Mouse (Mus musculus): Measurements from ENCODE around the gene Tctex1d2.
"Not testable (repeated sequence)": the region's sequence is repeated elsewhere in the genome, so short reads cannot be mapped to it uniquely, and the experiment has no call there.

Gene Tctex1d2

GRCm38 (mm10) chr16:32431926-32432325 is 12.4 kb downstream of the Tctex1d2 start:
- no peak for DNase-seq (ENCODE audit: low read depth)

- DNase-seq (ENCODE audit: low read depth): no peak
Observed at GRCm38 (mm10) chr16:32433138-32433537, 13.6 kb downstream of the Tctex1d2 start.

- no peak for DNase-seq (ENCODE audit: low read depth)
Observed at GRCm38 (mm10) chr16:32434066-32434465, 14.6 kb downstream of the Tctex1d2 start.

DNA sequence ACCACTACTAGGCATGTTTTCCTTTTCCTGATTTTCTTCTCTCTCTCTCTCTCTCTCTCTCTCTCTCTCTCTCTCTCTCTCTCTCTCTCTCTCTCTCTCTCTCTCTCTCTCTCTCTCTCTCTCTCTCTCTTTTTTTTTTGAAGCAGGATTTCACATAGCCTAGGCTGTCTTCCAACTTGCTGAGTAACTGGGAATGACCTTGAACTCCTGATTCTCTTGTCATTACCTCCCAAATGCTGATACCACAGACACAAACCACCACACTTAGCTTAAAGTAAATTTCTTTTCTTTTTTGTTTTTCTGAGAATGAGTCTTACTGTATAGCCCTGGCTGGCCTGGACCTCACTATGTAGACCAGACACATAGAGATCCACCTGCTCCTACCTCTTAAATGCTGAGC is 15.2 kb downstream of the Tctex1d2 start:
- no peak for DNase-seq (ENCODE audit: low read depth)

DNA sequence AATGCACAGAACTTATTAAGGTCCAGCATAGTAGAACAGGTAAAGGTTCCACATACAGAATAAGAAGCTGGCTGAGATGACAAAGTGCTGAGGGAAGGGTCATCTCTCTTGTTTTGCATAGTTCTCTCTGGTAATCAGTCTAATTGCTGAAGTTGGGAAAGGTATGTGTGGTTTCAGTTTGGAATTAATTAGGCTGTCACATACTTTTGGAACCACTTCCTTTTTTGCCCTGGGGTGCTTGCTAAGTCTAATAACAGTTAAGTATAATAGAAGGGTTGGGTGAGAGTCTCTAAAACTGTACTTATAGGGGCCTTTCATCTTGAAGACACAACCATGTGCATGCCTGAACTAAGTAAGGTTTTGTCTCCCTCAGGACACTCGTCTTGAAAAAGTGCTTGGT is 17.2 kb downstream of the Tctex1d2 start:
- no peak for DNase-seq (ENCODE audit: low read depth)

GRCm38 (mm10) chr16:32437266-32437665 is 17.8 kb downstream of the Tctex1d2 start:
- DNase-seq (ENCODE audit: low read depth): no peak

DNA sequence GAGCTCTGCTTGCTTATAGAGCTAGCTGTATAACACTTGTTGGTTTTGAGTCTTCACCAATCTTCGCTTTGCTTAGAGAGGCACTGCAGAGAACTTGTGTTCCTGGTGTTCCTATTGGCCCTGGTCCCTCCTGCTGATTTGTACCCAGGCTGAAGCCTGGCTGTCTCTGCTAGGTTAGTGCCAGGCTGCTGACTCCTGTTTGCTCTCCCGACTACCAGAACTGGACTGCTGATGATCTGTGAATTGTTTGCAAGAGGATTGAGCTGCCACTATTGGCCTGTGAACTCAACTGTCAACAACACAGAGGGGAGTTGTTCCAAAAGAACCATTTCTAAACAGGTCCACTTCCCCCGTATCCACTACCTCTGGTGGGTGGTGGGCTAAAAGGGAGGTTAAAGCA is 21.9 kb downstream of the Tctex1d2 start:
- no peak for DNase-seq (ENCODE audit: low read depth)

- not testable (repeated sequence) for DNase-seq (ENCODE audit: low read depth)
Observed at GRCm38 (mm10) chr16:32444615-32445014, 25.1 kb downstream of the Tctex1d2 start.

DNA sequence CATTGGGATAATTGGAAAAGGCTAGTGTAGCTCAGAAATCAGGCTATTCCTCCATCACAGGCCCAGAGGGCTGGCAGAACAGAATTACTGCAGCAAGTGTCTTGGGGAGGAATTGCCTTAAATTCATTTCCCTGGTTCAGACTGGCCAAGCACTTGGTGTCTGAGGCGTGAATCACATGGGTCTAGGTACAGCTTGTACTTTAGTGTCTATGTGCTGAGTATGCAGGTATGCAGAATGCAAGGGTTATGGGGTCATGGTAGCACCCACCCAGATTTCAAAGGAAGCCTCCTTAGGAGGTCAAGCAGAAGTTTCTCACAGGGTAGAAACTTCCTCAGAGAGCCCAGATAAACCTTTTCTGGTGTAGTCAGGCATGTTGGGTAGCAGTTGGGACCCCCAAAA is 26.1 kb downstream of the Tctex1d2 start:
- DNase-seq (ENCODE audit: low read depth): no peak

- no peak for DNase-seq (ENCODE audit: low read depth)
Observed at GRCm38 (mm10) chr16:32446563-32447138, 27.1 kb downstream of the Tctex1d2 start.

DNA sequence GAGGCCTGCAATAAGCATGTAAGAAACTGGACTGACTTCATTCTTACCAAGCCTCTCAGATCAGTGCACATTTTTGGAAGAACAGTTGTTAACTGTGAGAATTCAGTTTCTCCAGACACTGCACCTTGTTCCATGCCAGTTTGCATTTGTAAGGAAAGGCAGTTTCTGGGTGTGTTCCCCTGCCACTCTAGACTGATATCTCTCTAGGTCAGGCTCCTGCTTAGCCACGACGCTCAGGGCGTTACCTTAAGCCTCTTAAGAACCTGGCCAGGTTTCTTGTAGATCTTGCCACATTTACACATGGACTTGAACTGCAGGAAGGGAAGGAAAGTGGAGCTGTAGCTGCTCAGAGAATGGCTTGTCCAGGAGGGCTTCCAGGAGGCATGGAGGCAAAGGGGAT is 30.2 kb downstream of the Tctex1d2 start:
- DNase-seq (ENCODE audit: low read depth): no peak

- DNase-seq (ENCODE audit: low read depth): no peak
Observed at GRCm38 (mm10) chr16:32450133-32450532, 30.6 kb downstream of the Tctex1d2 start.

DNA sequence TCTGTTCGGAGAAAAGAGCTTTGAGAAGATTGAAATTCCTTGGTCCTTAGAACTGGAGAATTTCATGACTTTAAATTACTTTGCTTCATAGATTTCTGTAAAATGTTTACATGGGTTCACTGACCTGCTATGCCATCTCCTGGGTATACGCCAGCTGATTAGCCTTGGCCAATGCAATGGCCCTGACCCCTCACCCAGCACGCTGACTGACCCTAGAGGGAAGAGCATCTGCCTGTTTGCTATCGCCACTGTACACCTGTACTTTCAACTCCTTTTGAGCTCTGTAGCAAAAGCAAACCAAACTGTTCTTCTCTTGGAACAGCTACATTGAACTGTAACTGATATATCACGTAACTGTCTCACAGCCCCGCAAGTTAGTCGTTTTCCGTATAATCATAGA is 33.6 kb downstream of the Tctex1d2 start:
- DNase-seq (ENCODE audit: low read depth): no peak

DNA sequence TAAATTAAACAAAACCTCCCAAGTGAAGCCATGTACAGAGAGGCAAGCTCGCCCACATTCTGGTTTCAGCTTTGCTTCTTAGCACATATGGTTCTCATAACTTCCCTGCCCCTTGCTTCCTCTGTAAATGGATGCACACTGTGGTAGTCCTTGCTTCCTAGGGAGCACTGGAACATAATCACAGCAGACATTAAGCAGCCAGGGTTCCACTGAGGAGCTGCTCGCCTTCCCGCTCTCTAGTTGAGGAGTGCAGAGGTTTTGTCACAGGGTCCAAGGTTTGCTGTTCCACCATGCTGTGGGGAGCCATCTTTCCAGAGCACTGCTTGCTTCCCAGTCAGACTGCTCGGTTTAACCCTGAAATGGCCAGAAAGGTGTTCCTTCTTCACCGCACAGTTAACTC is 35.1 kb downstream of the Tctex1d2 start:
- no peak for DNase-seq (ENCODE audit: low read depth)

DNA sequence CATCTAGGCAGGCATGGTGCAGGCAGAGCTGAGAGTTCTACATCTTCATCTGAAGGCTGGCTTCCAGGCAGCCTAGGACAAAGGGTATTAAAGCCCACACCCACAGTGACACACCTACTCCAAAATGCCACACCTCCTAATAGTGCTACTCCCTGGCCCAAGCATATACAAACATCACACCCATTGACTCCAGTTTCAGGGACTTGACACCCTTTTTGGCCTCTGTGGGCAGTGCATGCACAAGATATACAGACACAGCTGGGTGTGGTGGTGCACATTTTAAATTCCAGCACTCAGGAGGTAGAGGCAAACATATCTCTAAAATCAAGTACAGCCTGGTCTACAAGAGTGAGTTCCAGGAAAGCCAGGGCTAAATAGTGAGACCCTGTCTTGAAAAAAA is 36.6 kb downstream of the Tctex1d2 start:
- no peak for DNase-seq (ENCODE audit: low read depth)

- no peak for DNase-seq (ENCODE audit: low read depth)
Observed at GRCm38 (mm10) chr16:32456761-32457160, 37.3 kb downstream of the Tctex1d2 start.

DNA sequence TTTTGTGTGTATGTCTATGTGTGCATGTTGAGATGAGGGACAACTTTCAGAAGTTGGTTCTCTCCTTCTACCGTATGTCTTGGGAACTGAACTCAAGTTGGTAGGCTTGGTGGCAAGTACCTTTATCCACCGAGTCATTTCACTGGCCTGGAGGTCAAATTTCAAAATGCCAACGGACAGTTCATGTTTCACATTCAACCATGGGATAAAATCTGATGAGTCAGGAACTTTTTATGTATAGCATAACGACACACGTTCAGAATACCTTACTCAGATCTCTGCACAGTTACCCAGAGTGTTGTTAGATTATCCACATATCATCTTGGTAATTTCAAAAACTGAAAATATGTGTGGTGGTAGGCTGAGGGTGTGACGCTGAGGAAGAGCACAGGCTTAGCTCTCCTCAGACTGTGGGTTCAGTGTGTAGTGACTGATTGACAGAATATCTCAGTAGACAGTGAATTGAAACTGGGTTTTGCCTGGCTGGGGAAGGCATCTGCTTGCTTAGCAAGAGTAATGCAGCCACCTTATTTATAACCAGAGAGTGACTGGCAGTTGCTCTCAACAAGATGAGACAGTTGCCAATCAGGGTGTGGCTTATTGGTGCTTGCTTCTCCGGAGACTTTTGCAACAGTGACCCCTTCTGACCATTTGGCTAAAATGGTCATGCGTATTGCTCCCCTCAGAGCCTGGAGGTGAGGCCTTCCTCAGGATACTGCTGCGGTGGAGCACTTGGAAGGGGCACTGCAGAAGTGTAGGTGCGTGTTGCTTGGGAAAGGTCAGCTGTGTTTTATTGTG is 38.3 kb downstream of the Tctex1d2 start:
- peak; percentile 35 for DNase-seq (ENCODE audit: low read depth)

DNA sequence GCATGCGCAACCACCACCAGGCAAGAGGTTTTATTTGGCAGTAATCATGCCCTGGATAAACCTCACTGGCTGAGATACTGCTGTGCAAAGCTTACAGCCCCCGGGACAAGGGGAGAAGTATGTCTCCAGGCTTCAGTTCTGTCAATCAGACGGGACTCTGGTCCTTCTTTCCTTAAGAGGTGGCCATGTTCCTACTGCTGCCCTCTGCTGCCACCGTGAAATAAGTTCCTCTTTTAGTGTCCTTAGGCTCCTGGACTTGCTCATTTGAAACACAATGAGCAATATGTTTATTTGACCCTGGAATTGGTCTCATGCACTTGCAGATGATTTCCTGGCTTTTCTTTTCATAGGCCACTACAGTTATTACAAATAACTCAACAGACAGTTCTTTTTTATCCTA is 41.0 kb downstream of the Tctex1d2 start:
- DNase-seq (ENCODE audit: low read depth): no peak

DNA sequence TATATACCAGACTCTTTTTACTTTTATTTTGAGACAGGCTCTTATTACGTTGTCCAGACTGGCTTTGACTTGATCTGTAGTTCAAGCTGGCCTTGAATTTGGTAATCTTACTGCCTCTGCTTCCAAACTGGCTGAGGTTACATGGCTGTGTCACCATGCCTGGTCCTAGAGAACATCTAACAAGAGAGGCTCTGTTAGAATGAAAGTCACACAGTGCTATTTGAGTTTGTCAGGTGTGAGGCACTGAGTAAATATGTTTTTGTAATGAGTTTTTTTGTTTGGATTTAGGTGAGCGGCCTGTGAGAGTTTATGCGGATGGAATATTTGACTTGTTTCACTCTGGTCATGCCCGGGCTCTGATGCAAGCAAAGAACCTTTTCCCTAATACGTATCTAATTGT is 42.2 kb downstream of the Tctex1d2 start:
- no peak for DNase-seq (ENCODE audit: low read depth)

DNA sequence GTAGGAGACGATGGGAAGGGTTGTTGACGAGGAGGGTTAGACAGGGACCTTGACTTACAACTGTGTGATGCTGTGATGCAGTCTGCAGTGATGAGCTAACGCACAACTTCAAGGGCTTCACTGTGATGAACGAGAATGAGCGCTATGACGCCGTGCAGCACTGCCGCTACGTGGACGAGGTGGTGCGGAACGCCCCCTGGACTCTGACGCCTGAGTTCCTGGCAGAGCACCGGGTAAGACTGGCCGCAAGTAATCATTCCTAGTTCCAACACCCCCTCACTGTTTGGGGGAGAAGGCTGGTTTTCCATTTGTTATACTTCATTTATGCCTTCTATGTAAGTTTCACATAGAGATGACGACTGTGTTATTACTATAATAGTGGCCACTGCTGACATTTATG is 43.4 kb downstream of the Tctex1d2 start:
- no peak for DNase-seq (ENCODE audit: low read depth)

- DNase-seq (ENCODE audit: low read depth): no peak
Observed at GRCm38 (mm10) chr16:32463426-32463825, 43.9 kb downstream of the Tctex1d2 start.

DNA sequence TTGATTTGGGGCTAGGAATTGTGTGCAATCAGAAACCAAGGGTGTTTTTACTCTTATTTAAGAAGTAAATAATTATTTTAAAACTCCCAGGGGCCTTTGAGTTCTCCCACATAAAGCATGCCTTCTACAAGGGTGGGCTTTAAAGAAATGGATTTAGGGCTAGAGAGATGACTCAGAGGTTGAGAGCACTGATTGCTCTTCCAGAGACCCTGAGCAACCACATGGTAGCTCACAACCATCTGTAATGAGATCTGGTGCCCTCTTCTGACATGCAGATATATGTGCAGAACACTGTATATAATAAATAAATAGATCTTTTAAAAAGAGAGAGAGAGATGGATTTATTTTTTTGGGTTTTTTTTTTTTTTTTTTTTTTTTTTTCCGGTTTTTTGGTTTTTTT is 45.4 kb downstream of the Tctex1d2 start:
- no peak for DNase-seq (ENCODE audit: low read depth)

DNA sequence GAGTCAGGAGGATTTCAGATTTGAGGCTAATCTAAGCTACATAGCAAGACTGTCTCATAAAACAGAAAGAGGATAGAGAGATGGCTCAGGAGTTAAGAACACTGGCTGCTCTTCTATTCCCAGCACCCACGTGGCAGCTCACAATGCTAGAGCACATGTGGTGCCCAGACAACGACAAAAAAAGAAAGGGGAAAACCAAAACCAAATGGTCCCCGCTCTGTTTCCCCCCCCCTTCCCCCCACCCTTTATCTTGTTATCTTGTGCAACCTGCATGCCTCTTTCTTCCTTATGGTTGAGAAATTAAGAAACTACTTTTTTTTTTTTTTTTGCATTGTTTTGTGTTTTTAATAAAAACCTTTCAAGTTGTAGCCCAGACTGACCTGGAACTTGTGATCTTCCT is 49.0 kb downstream of the Tctex1d2 start:
- DNase-seq (ENCODE audit: low read depth): no peak
